Mouse (Mus musculus): ENCODE data around the gene Sec31b. TPM values are rescaled to one million over a fixed set of nuclear protein-coding genes. Genes with fewer than 3 reads are reported as not detected.

The Sec31b gene
- polyA plus RNA-seq (2012; fragmentation: generic; extraction: Trizol): under 1 TPM; 0.04 to 0.59 TPM

DNA sequence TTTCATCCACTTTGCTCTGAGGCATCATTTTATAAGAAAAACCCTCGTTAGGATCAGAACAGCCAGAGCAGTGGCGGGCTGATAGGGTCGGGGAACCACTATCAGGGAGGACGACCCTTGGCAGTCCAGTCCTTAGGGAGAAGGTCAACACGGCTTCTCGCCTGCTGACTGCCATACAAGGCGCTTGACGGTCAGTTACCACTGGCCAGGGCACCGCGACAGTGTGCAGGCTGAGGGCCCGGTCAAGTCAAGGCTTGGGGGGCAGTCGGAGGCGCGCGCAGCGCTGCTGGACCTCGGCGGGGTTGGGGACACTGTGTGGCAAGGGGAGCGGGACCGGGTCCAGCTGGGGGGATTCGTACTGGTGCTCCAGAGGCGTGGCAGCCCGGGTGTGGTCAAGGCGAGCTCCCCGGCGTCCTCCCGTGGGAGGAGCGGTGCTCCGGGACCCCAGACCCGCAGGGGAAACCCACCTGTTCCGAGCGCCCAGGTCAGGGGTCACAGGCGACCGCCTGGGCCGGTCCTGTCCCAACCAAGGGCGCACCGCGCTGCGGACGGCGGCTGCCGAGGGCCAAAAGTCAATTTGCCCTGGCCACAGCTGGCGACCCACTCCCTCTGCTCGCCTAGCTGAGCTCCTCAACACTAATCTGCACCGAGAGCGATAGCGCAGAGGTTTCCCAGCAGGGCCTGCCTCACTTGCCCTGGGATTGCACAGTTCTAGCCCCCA, at the start of gene Sec31b:
Gene Sec31b (minus strand): TSS at position 544 of the 721 bp plus-strand sequence.

DNA sequence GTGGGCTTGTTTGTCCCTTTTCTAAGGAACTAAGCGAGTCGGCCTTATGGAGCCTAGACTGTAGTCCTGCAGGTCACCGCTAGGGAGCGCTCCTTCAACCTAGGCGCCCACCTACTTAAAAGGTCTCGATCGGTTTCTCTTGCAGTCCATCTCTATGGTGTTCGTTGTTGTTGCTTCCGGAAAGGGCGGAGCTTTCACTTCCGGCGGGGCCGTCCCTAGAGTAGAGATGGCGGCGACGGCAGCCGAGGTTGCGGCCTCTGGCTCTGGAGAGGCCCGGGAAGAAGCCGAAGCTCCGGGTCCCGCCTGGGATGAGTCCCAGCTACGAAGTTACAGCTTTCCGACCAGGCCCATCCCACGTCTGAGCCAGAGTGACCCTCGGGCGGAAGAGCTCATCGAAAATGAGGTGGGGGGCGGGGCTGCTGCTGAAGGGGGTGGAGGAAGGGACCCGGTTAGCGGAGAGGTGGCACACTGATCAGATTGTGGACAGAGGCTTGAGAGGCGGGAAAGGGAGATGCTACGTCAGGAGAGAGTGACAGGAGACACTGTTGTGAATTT, 17.1 kb upstream of the Sec31b start, which contains the start of gene Hif1an:
Gene Hif1an (plus strand): TSS at position 199 of the 555 bp plus-strand sequence.

DNA sequence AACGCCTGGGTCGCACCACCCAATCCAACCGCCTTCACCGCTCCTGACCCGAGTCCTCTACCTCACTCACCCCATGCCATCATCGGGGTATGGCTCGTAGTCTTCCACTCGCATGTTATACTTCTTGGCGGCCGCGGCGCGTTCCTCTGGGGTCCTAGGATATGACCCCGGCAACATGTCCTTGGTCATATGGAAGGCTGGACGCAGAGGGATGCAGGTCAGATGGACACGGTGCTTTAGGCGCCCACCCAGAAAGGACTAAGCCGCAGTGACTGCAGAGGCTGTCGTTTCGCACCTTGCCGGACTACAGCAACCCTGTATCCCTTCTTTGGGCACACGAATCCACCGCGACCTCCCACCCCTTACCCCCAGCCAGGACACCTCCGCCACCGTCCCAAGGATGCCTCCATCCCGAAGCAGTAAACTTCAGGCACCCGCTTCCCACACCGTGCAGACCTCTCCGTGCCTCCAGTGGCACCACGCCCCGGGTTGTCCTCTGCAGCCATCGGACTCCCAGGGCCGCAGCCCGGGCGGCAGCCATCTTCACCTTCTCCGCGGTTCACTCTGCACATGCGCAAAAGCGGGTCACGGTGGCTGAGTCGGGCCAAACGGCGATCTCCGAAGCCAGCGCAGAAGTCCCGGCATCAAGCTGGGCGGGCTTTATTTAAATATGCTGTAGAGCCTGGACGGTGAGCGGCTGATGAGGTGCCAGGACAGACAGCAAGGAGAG, 9.4 kb upstream of the Sec31b start, which contains the start of gene Ndufb8:
Gene Ndufb8 (minus strand): TSS at position 580 of the 730 bp plus-strand sequence.

DNA sequence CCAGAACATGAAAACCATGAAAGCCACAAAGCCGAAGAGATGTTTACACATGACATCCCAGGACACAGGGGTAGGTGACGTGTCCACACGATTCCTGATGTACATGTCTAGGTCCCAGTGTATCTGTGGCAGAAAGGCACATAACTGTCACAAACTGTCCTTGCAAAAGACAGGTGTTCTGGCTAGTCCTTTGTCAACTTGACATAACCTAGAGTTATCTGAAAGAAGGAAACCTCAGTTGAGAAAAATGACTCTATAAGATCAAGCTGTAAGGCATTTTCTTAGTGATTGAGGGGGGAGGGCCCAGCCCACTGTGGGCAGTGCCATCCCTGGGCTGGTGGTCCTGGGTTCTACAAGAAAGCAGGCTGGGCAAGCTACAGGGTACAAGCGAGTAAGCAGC, 7.1 kb upstream of the Sec31b start, which contains the start of gene Gm20538:
Gene Gm20538 (minus strand): TSS at position 101 of the 400 bp plus-strand sequence.

DNA sequence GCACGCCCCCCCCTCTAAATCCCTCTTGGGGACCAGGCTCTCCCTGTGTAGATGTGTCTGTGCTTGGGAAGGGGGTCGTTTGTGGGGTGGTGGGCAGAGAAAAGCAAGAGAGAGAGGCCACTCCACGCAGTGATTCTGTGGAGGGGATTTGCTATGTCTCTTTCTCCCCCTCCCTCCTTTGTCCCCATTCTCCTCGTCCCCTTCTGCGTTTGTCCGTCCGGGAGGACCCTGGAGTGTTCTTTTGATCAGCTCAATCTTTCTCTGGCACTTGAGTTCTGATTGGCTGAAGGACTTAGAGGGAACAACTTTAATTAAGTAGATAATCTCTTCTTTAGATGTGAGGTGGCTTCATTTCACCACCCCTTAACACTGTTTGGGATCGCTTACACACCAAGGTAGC, 52.5 kb downstream of the Sec31b start, which contains the start of gene Wnt8b:
Gene Wnt8b (plus strand): TSS at position 345 of the 400 bp plus-strand sequence.

Other genes starting within 250 kb of the Sec31b start
- gene Scd4, start 212.8 kb downstream of the Sec31b start, polyA plus RNA-seq (2012; fragmentation: generic; extraction: Trizol): under 1 TPM; 0.05 to 0.30 TPM
- 10 to 100 TPM in 1 of 2 experiments, 1 to 10 TPM in 1; 9.1 to 26.0 TPM for gene Scd1, start 138.0 kb downstream of the Sec31b start, polyA plus RNA-seq (2012; fragmentation: generic; extraction: Trizol)
- gene Wnt8b, start 52.4 kb downstream of the Sec31b start, polyA plus RNA-seq (2012; fragmentation: generic; extraction: Trizol): under 1 TPM in 1 of 2 experiments, not detected in 1; 0.04 TPM
- not detected for gene Gm20538, start 7.0 kb upstream of the Sec31b start, polyA plus RNA-seq (2012; fragmentation: generic; extraction: Trizol)
- 100 to 1,000 TPM; 518 to 899 TPM for gene Ndufb8, start 9.6 kb upstream of the Sec31b start, polyA plus RNA-seq (2012; fragmentation: generic; extraction: Trizol)
- gene Hif1an, start 17.0 kb upstream of the Sec31b start, polyA plus RNA-seq (2012; fragmentation: generic; extraction: Trizol): 10 to 100 TPM in 1 of 2 experiments, 1 to 10 TPM in 1; 5.3 to 13.5 TPM
- under 1 TPM; 0.04 to 0.06 TPM for gene Pax2, start 210.2 kb upstream of the Sec31b start, polyA plus RNA-seq (2012; fragmentation: generic; extraction: Trizol)

Measured in C3H10T1/2 (cell line).